In the genomic region with DNA sequence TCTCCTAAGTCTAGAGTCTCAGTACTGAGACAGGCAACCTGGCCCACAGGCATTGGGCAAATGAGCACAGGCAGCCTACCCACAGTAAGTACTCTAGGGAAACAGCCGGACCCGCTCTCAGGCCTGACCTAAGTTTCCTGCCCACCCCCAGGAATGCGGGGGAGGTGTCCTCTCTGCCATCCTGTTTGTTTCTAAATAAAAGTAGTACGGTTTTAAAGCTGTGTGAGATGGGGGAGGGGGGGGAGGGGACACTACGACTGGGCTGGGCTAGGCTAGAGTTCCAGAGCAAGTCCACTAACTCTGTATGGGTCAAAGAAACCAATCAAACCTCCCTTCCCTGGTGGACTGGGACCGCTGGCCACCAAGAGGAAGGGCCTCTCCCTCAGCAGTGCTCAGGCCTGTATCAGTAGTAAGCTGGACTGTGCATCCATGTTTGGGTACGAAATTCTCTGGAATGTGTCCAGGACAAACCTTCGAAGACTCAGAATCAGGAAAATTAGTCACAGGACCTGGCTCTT, we compare ENCODE assay signal across 13 mouse cellular contexts. TPM values are rescaled to one million over a fixed set of nuclear protein-coding genes. Genes with fewer than 3 reads are reported as not detected.
DNase-seq lines count a peak whose midpoint lies in the region; ATAC-seq and TF ChIP-seq lines count a peak whose summit lies in the region.
"Had no signal": no experiment of that assay in that cellular context is flagged by ENCODE, and none has a peak within 500 bp of the region (broad histone marks: within the 10 kb centered on the region; RNA-seq: fewer than 3 reads in every experiment).

No protein-coding gene starts in this region.

- no peak overlapping the region for H3K4me3 ChIP-seq in limb, embryonic 13.5 days
- no peak overlapping the region for H3K4me3 ChIP-seq in limb, embryonic 10.5 days
- H3K4me3 ChIP-seq in heart, adult 2 months, result no peak overlapping the region
- H3K4me3 ChIP-seq in kidney, embryonic 15.5 days (replicated peaks), result no peak overlapping the region
- H3K4me3 ChIP-seq in lung, postnatal 0 days (ENCODE audit: low read depth, low read length), result no peak overlapping the region
- H3K4me3 ChIP-seq in left cerebral cortex, adult 2 months, result no peak overlapping the region
- H3K4me3 ChIP-seq: forebrain, embryonic 13.5 days; hindbrain, embryonic 10.5 days; midbrain, embryonic 12.5 days had no signal

- H3K79me2 ChIP-seq in heart, adult 2 months (replicated peaks; ENCODE audit: control insufficient read depth, insufficient read depth, low read length), result peaks cover 4% of the 10 kb centered on the region

- H3K4me1 ChIP-seq in limb, embryonic 13.5 days, result 0 out of 2 replicates have a peak, but pooled peaks cover 3% of the 10 kb centered on the region
- H3K4me1 ChIP-seq in limb, embryonic 10.5 days, result no peaks in the 10 kb centered on the region
- peaks cover 34% of the 10 kb centered on the region for H3K4me1 ChIP-seq in heart, adult 2 months (ENCODE audit: control insufficient read depth, insufficient read depth, low read length)
- H3K4me1 ChIP-seq in kidney, embryonic 15.5 days, result peaks cover 18% of the 10 kb centered on the region
- peaks cover 9% of the 10 kb centered on the region for H3K4me1 ChIP-seq in lung, postnatal 0 days (ENCODE audit: insufficient read depth, low read depth, low read length)

- peaks cover 11% of the 10 kb centered on the region for H3K36me3 ChIP-seq in limb, embryonic 13.5 days
- peaks cover 22% of the 10 kb centered on the region for H3K36me3 ChIP-seq in limb, embryonic 10.5 days
- H3K36me3 ChIP-seq in heart, adult 2 months (ENCODE audit: control insufficient read depth, insufficient read depth, low read length), result peaks cover 16% of the 10 kb centered on the region
- peaks cover 21% of the 10 kb centered on the region for H3K36me3 ChIP-seq in kidney, embryonic 15.5 days
- peaks cover 15% of the 10 kb centered on the region; the same call in 1 of the 2 replicates for H3K36me3 ChIP-seq in lung, postnatal 0 days (ENCODE audit: insufficient read depth, low read length)

- WGBS in limb, embryonic 13.5 days, result 59% methylated on average over 8 of the region's 8 CpGs
- 64% methylated on average over 8 of the region's 8 CpGs for WGBS in limb, embryonic 10.5 days
- WGBS in heart, adult 2 months, result 15% methylated on average over 8 of the region's 8 CpGs
- 40% methylated on average over 8 of the region's 8 CpGs for WGBS in kidney, embryonic 15.5 days
- 45% methylated on average over 8 of the region's 8 CpGs for WGBS in lung, postnatal 0 days

- no peak overlapping the region for H3K4me2 ChIP-seq in limb, embryonic 13.5 days (replicated peaks)
- H3K4me2 ChIP-seq in kidney, embryonic 15.5 days, result no peak overlapping the region
- H3K4me2 ChIP-seq in lung, postnatal 0 days (replicated peaks; ENCODE audit: low read depth, low read length), result no peak overlapping the region
- H3K4me2 ChIP-seq: forebrain, embryonic 13.5 days; midbrain, embryonic 12.5 days had no signal

- H3K9me3 ChIP-seq in limb, embryonic 13.5 days, result no peaks in the 10 kb centered on the region
- H3K9me3 ChIP-seq in limb, embryonic 10.5 days (replicated peaks), result no peaks in the 10 kb centered on the region
- no peaks in the 10 kb centered on the region for H3K9me3 ChIP-seq in kidney, embryonic 15.5 days (replicated peaks)
- no peaks in the 10 kb centered on the region for H3K9me3 ChIP-seq in lung, postnatal 0 days (ENCODE audit: low read length)
- H3K9me3 ChIP-seq: forebrain, embryonic 13.5 days; G1E; hindbrain, embryonic 10.5 days; midbrain, embryonic 12.5 days had no signal

- TF ChIP-seq EP300 in heart, adult 2 months (IDR thresholded peaks at IDR 0.05; ENCODE audit: insufficient read depth, low read depth, low read length), result peak; percentile 99
- TF ChIP-seq EP300 in lung, postnatal 0 days (IDR thresholded peaks at IDR 0.05), result peak; percentile 53

- no peak overlapping the region for H3K9ac ChIP-seq in limb, embryonic 13.5 days
- H3K9ac ChIP-seq in heart, adult 2 months (ENCODE audit: low read depth, low read length), result peak overlapping the region; percentile 16
- no peak overlapping the region for H3K9ac ChIP-seq in kidney, embryonic 15.5 days
- no peak overlapping the region for H3K9ac ChIP-seq in lung, postnatal 0 days (replicated peaks; ENCODE audit: low read depth)
- H3K9ac ChIP-seq: forebrain, embryonic 13.5 days; midbrain, embryonic 12.5 days had no signal

- TF ChIP-seq POLR2A in heart, adult 2 months (IDR thresholded peaks at IDR 0.05; ENCODE audit: insufficient read depth, low read depth, low read length), result peak; percentile 65

- H3K27ac ChIP-seq in limb, embryonic 13.5 days, result no peak overlapping the region
- H3K27ac ChIP-seq in limb, embryonic 10.5 days, result no peak overlapping the region
- peak overlapping the region; percentile 92 for H3K27ac ChIP-seq in heart, adult 2 months
- peak overlapping the region; percentile 32 for H3K27ac ChIP-seq in kidney, embryonic 15.5 days
- H3K27ac ChIP-seq in lung, postnatal 0 days (ENCODE audit: low read length), result peak overlapping the region; percentile 43
- H3K27ac ChIP-seq in left cerebral cortex, adult 2 months, result no peak overlapping the region
- H3K27ac ChIP-seq: forebrain, embryonic 13.5 days; hindbrain, embryonic 10.5 days; midbrain, embryonic 12.5 days had no signal

- TF ChIP-seq CTCF in heart, adult 2 months (IDR thresholded peaks at IDR 0.05), result no peak
- no peak for TF ChIP-seq CTCF in lung, postnatal 0 days (IDR thresholded peaks at IDR 0.05)
- no peak for TF ChIP-seq CTCF in left cerebral cortex, adult 2 months (IDR thresholded peaks at IDR 0.05)

- intact Hi-C loops in heart, adult 2 months (cut with DNase I), result loop anchor here (2.0 to 5.0 kb wide), 2 partner anchors 30 to 70 kb away; no protein-coding TSS in a partner anchor
- intact Hi-C loops in left cerebral cortex, postnatal 36 days (cut with DNase I), result no loop called here
- intact Hi-C loops in left cerebral cortex, adult 2 months (cut with DNase I), result no loop called here

- ATAC-seq in limb, embryonic 13.5 days (ENCODE audit: low FRiP score, low read depth), result 0 out of 2 replicates have a peak, but pooled peaks have one; percentile 18
- ATAC-seq in kidney, embryonic 15.5 days (replicated peaks; ENCODE audit: low FRiP score), result peak; percentile 72
- ATAC-seq in lung, postnatal 0 days, result peak; percentile 57
- ATAC-seq: forebrain, embryonic 13.5 days had no signal

- no peaks in the 10 kb centered on the region for H3K27me3 ChIP-seq in limb, embryonic 13.5 days
- H3K27me3 ChIP-seq in limb, embryonic 10.5 days (ENCODE audit: low read depth, poor library complexity, severe bottlenecking), result no peaks in the 10 kb centered on the region
- H3K27me3 ChIP-seq in heart, adult 2 months (ENCODE audit: control insufficient read depth, insufficient read depth, low read length), result no peaks in the 10 kb centered on the region
- H3K27me3 ChIP-seq in kidney, embryonic 15.5 days, result no peaks in the 10 kb centered on the region
- H3K27me3 ChIP-seq in lung, postnatal 0 days (replicated peaks; ENCODE audit: insufficient read depth, low read length), result no peaks in the 10 kb centered on the region
- H3K27me3 ChIP-seq: forebrain, embryonic 13.5 days; midbrain, embryonic 12.5 days had no signal

- DNase-seq in limb, embryonic 10.5 days (ENCODE audit: low spot score), result no peak
- peak; percentile 72 to 77 for DNase-seq in heart, adult 2 months
- peak; percentile 52 for DNase-seq in lung, postnatal 0 days (ENCODE audit: low spot score)
- no peak for DNase-seq in left cerebral cortex, postnatal 36 days (ENCODE audit: low spot score in 2 of 2)
- no peak for DNase-seq in cerebellum, postnatal 4 days (ENCODE audit: low spot score in 2 of 2)
- no peak for DNase-seq in left cerebral cortex, adult 2 months (ENCODE audit: extremely low spot score in 1 of 2, low spot score in 2 of 2)

RNA-seq across cellular contexts. Expression of a gene that starts 29.6 kb away (rescaled TPM):
- 0.14 TPM in 1 of 2 replicates, not detected in the other for polyA plus RNA-seq in limb, embryonic 13.5 days (2015; fragmentation: Nextera tagmentation; extraction: Ambion mirVana)
- not detected in 2 replicates for polyA plus RNA-seq in limb, embryonic 10.5 days (2016; fragmentation: Nextera tagmentation; extraction: Ambion mirVana)
- total RNA-seq in heart, adult 2 months (2021), result not detected
- polyA plus RNA-seq in heart, adult 2 months (2012; rRNA removed), result not detected in 2 replicates
- polyA plus RNA-seq in kidney, embryonic 15.5 days (2015; fragmentation: Nextera tagmentation; extraction: Ambion mirVana), result 0.22 TPM in 1 of 2 replicates, not detected in the other
- 0.18 and 0.27 TPM in 2 replicates for polyA plus RNA-seq in lung, postnatal 0 days (2015; fragmentation: Nextera tagmentation; extraction: Ambion mirVana)
- total RNA-seq in left cerebral cortex, postnatal 36 days (2021), result not detected
- not detected for total RNA-seq in left cerebral cortex, adult 2 months (2021)
- total RNA-seq: G1E had no signal
- polyA plus RNA-seq: G1E; hindbrain, embryonic 10.5 days; midbrain, embryonic 12.5 days; urinary bladder, adult 2 months had no signal

RNA-seq across cellular contexts. Expression of a gene that starts 51.6 kb away (rescaled TPM):
- 20.1 and 20.9 TPM in 2 replicates for polyA plus RNA-seq in limb, embryonic 13.5 days (2015; fragmentation: Nextera tagmentation; extraction: Ambion mirVana)
- 17.2 and 17.9 TPM in 2 replicates for polyA plus RNA-seq in limb, embryonic 10.5 days (2016; fragmentation: Nextera tagmentation; extraction: Ambion mirVana)
- 10 to 100 TPM; 50.0 to 54.6 TPM for total RNA-seq in heart, adult 2 months (2021)
- 21.6 and 24.6 TPM in 2 replicates for polyA plus RNA-seq in heart, adult 2 months (2012; rRNA removed)
- 21.8 and 23.3 TPM in 2 replicates for polyA plus RNA-seq in kidney, embryonic 15.5 days (2015; fragmentation: Nextera tagmentation; extraction: Ambion mirVana)
- 78.2 and 89.0 TPM in 2 replicates for polyA plus RNA-seq in lung, postnatal 0 days (2015; fragmentation: Nextera tagmentation; extraction: Ambion mirVana)
- total RNA-seq in left cerebral cortex, postnatal 36 days (2021), result 100 to 1,000 TPM; 168 to 175 TPM
- total RNA-seq in left cerebral cortex, adult 2 months (2021), result 100 to 1,000 TPM; 179 to 199 TPM

Comparison
In these comparisons a context has a peak if more than half of its experiments do, and no peak if none do; other contexts are left out.
1. ATAC-seq: peak in every context shown above with its lines; median percentile 72 in kidney, embryonic 15.5 days; 57 in lung, postnatal 0 days; 18 in limb, embryonic 13.5 days.
2. H3K27ac ChIP-seq: peak in heart, adult 2 months (single experiment), kidney, embryonic 15.5 days (single experiment) and lung, postnatal 0 days (single experiment); none in limb, embryonic 13.5 days (single experiment), limb, embryonic 10.5 days (single experiment) and left cerebral cortex, adult 2 months (single experiment).
3. DNase-seq: peak in heart, adult 2 months (2 of 2) and lung, postnatal 0 days (single experiment); none in limb, embryonic 10.5 days (single experiment), left cerebral cortex, postnatal 36 days (0 of 2), cerebellum, postnatal 4 days (0 of 2) and left cerebral cortex, adult 2 months (0 of 2).